Mouse (Mus musculus): ENCODE results near the gene Prkd1. TPM values are rescaled to one million over a fixed set of nuclear protein-coding genes. Genes with fewer than 3 reads are reported as not detected.
"Not testable (repeated sequence)": the region's sequence is repeated elsewhere in the genome, so short reads cannot be mapped to it uniquely, and the experiment has no call there.

Prkd1 gene
- 5.9 and 6.5 TPM in 2 replicates for polyA plus RNA-seq (2014; fragmentation: Nextera tagmentation; extraction: Ambion mirVana)

DNA sequence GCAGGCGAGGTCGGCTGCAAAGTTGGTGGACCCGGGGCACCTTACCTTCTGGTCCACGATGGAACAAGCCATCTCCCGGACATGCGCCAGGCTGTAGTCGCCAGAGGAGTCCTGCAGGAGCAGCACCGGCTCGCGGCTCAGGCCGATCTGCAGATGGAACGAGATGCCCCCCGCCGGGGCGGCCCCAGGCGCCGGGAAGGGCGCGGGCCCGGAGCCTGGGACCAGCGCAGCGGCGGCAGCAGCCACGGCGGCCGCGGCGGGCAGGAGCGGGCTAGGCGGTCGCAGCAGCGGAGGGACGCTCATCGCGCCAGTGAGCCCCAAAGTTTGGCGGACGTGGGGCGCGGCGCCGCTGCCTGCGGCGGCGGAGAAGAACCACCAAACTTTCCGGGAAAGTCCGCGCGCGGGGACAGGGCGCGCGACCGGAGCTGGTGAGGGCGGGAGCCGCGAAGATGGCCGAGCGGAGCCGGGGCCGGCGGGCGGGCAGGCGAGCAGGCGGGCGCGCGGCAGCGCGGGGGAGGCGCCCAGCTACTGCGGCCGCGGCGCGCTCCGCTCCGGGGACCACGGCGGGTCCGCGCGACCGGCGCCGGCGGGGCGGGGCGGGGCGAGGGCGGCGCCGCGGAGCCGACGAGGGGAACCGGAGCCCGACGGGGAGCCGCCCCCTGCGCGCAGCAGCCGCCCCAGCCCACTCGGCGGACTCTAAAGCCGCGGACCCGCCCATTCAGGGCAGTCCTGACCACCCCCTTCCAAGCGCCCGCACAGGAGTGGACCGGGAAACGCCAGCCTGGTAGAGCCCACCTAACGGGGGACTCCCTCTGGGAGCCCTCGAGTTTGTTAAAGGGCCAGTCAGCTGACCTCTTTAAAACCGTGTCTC is at the start of gene Prkd1:
Gene Prkd1, minus strand, starts transcription at position 428 of the 871 bp plus-strand sequence.
- Histone ChIP-seq H3K4me3 (ENCODE audit: low read depth, low read length) (peak within 1 kb of the TSS; percentile 80), H3K36me3 (ENCODE audit: insufficient read depth) (no peaks in the 10 kb centered on the region), H3K9ac (peak within 1 kb of the TSS; percentile 84), H3K27me3 (ENCODE audit: insufficient read depth, low read length) (no peaks in the 10 kb centered on the region), H3K27ac (ENCODE audit: low read depth) (peak within 1 kb of the TSS; percentile 67), H3K4me1 (ENCODE audit: insufficient read depth) (peaks cover 9% of the 10 kb centered on the region; the same call in 1 of the 2 replicates), H3K4me2 (peak within 1 kb of the TSS; percentile 84), H3K9me3 (ENCODE audit: low read depth, low read length) (no peaks in the 10 kb centered on the region)
- under 1% methylated on average over 89 of the region's 114 CpGs for WGBS
- 0 out of 2 replicates have a peak, but pooled peaks have one; percentile 4 for TF ChIP-seq CTCF (IDR thresholded peaks at IDR 0.05; ENCODE audit: low read depth)
- ATAC-seq (ENCODE audit: insufficient read depth) (peak; percentile 97), DNase-seq (peak; percentile 82)

DNA sequence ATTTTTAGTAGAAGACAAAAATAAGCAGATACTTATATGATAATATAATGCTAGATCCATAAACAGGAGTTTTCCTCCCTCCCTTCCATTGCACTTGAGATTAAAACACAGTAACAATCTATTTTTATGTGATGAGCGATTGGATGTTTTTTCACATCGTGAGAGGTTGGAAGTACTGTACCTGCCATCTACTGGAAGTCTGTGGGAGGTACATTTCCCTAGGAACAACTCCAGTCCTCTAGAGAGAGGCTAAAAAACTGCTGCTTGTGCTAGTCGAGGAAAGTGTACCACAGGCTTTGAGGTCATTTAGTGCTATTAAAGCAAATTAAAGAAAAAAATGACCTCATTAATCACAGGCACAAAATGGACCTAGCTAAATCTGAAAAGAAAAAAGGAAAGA is 48.6 kb upstream of the Prkd1 start:
- H3K36me3 ChIP-seq (ENCODE audit: insufficient read depth), result no peaks in the 10 kb centered on the region
- no peak overlapping the region for H3K4me2 ChIP-seq
- H3K4me3 ChIP-seq (ENCODE audit: low read depth, low read length), result no peak overlapping the region
- H3K27ac ChIP-seq (ENCODE audit: low read depth), result no peak overlapping the region
- peak; percentile 66 for TF ChIP-seq CTCF (IDR thresholded peaks at IDR 0.05; ENCODE audit: low read depth)
- no peak overlapping the region for H3K9ac ChIP-seq
- peak; percentile 68 for DNase-seq
- ATAC-seq (ENCODE audit: insufficient read depth), result peak; percentile 42; the same call in 1 of the 2 replicates
- no peaks in the 10 kb centered on the region for H3K27me3 ChIP-seq (ENCODE audit: insufficient read depth, low read length)
- H3K4me1 ChIP-seq (ENCODE audit: insufficient read depth), result no peaks in the 10 kb centered on the region
- 6% methylated on average over 3 of the region's 3 CpGs for WGBS
- no peaks in the 10 kb centered on the region for H3K9me3 ChIP-seq (ENCODE audit: low read depth, low read length)

DNA sequence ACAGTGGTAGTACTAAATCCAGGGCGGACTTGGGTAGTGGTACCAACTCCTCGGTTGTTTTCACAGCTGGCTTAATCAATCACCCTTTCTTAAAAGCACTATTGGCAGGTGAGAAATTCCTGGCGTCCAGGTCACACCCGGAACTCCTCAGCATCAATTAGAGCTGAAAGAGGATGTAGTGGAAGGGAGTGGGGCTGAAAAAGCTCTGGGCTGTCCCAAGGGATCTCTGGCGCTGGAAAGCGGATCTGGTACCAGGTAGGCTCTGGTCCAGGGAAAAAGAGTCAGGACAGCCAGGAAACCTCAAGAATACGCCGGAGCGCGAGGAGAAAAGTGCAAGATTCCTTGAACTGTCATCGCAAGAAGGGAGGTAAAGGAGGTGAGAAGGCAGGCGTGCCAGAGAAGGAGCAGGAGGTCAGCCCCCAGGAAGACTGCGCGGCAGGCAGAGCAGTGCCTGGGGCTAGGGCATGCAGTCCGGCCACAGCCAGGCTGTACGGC is 675 bp downstream of the Prkd1 start:
- Histone ChIP-seq H3K27me3 (ENCODE audit: insufficient read depth, low read length) (no peaks in the 10 kb centered on the region), H3K9me3 (ENCODE audit: low read depth, low read length) (no peaks in the 10 kb centered on the region), H3K4me1 (ENCODE audit: insufficient read depth) (peaks cover 9% of the 10 kb centered on the region; the same call in 1 of the 2 replicates), H3K36me3 (ENCODE audit: insufficient read depth) (no peaks in the 10 kb centered on the region), H3K4me3 (ENCODE audit: low read depth, low read length) (peak overlapping the region; percentile 80), H3K9ac (peak overlapping the region; percentile 84), H3K27ac (ENCODE audit: low read depth) (peak overlapping the region; percentile 67; the same call in 1 of the 2 replicates), H3K4me2 (peak overlapping the region; percentile 84)
- no peak for TF ChIP-seq CTCF (IDR thresholded peaks at IDR 0.05; ENCODE audit: low read depth)
- DNase-seq, result no peak
- ATAC-seq (ENCODE audit: insufficient read depth), result peak; percentile 11
- under 1% methylated on average over 16 of the region's 16 CpGs for WGBS

DNA sequence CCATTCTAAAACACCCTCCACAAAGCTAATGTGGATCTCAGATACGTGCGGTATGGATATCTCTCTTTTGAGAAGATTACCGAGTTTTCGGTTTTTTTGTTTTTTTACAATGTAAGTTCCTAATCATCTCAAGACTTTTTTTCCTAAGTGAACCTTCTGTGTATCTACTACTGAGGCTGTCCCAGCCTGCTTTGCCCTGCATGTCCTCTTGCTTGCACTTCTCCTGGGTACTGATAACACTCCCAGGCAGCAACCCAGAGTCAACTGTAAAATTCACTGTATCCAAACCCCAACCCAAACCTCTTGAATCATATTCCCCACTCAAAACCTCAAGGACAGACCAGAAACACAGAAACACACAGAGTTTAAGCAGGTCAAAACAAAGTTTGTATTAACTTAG is 2.0 kb downstream of the Prkd1 start:
- Histone ChIP-seq H3K9me3 (ENCODE audit: low read depth, low read length) (no peaks in the 10 kb centered on the region), H3K36me3 (ENCODE audit: insufficient read depth) (no peaks in the 10 kb centered on the region), H3K9ac (no peak overlapping the region), H3K4me2 (peak overlapping the region; percentile 84; the same call in 1 of the 2 replicates), H3K27me3 (ENCODE audit: insufficient read depth, low read length) (no peaks in the 10 kb centered on the region), H3K4me3 (ENCODE audit: low read depth, low read length) (no peak overlapping the region), H3K27ac (ENCODE audit: low read depth) (no peak overlapping the region), H3K4me1 (ENCODE audit: insufficient read depth) (peaks cover 9% of the 10 kb centered on the region; the same call in 1 of the 2 replicates)
- 72% methylated on average over 4 of the region's 4 CpGs for WGBS
- DNase-seq (no peak), ATAC-seq (ENCODE audit: insufficient read depth) (no peak)
- TF ChIP-seq CTCF (IDR thresholded peaks at IDR 0.05; ENCODE audit: low read depth), result no peak

DNA sequence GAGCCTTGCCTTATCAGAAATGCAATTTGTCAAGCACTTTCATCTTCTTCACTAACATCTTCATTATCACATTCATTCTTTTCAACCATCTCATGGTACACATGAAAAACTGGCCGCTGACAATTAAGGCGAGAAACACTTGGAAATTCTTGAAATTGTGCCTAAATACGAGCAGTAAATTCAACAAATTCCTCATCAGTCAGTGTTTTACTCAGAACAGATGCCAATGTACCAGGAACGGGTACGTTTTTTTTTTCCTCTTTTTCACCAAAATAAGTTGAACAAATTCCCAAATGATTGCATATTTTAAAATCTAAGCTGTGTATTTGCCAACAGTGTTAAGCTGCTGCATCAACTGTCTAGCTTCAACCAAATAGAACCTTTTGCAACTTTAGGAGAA is 6.2 kb downstream of the Prkd1 start:
- Histone ChIP-seq H3K9me3 (ENCODE audit: low read depth, low read length) (no peaks in the 10 kb centered on the region), H3K27ac (ENCODE audit: low read depth) (no peak overlapping the region), H3K4me1 (ENCODE audit: insufficient read depth) (0 out of 2 replicates have a peak, but pooled peaks cover 6% of the 10 kb centered on the region), H3K4me2 (no peak overlapping the region), H3K36me3 (ENCODE audit: insufficient read depth) (no peaks in the 10 kb centered on the region), H3K4me3 (ENCODE audit: low read depth, low read length) (no peak overlapping the region), H3K27me3 (ENCODE audit: insufficient read depth, low read length) (no peaks in the 10 kb centered on the region), H3K9ac (no peak overlapping the region)
- WGBS, result 50% methylated on average over 5 of the region's 5 CpGs
- TF ChIP-seq CTCF (IDR thresholded peaks at IDR 0.05; ENCODE audit: low read depth), result no peak
- no peak for DNase-seq
- no peak for ATAC-seq (ENCODE audit: insufficient read depth)

DNA sequence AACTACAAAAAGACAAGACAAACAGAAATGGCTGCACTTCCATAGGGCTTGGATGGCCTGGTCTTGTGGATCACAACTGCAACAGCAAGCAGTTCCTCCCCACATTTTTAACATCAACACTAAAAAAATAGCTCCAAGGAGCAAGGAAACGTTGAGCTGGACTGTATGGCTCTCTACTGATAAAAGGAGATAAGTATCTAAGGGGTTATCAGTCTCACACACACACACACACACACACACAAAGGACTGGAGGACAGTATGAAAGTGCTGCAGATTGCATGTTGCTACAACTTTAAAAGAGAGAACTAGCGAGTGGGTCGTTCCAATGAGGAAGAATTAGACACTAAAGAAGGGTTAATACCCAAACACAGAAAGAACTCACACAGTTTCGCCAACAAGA is 8.7 kb downstream of the Prkd1 start:
- no peak for ATAC-seq (ENCODE audit: insufficient read depth)
- TF ChIP-seq CTCF (IDR thresholded peaks at IDR 0.05; ENCODE audit: low read depth), result no peak
- H3K27me3 ChIP-seq (ENCODE audit: insufficient read depth, low read length), result no peaks in the 10 kb centered on the region
- H3K36me3 ChIP-seq (ENCODE audit: insufficient read depth), result no peaks in the 10 kb centered on the region
- no peaks in the 10 kb centered on the region for H3K4me1 ChIP-seq (ENCODE audit: insufficient read depth)
- H3K27ac ChIP-seq (ENCODE audit: low read depth), result no peak overlapping the region
- no peak overlapping the region for H3K9ac ChIP-seq
- DNase-seq, result no peak
- no peaks in the 10 kb centered on the region for H3K9me3 ChIP-seq (ENCODE audit: low read depth, low read length)
- no peak overlapping the region for H3K4me2 ChIP-seq
- 64% methylated on average over 4 of the region's 4 CpGs for WGBS
- H3K4me3 ChIP-seq (ENCODE audit: low read depth, low read length), result no peak overlapping the region

DNA sequence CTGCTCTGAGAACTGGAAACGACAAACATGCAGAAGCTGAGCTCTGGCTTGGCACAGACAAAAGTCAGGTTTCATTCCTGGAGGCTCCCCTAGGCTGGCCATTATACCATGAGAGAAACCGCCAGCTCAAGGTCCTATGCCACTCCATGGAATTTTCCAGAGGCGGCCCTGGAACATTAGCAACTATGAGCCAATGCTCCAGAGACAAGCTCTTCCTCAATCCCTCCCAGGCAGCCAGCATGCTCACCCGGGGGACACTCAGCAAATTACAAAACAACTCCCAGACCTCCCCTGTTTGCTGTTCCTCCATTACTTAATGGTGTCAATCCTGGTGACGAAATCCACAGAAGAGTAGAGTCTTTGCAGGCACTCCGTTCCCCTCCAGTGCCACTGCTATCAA is 14.5 kb downstream of the Prkd1 start:
- no peak overlapping the region for H3K27ac ChIP-seq (ENCODE audit: low read depth)
- H3K9ac ChIP-seq, result no peak overlapping the region
- no peak overlapping the region for H3K4me3 ChIP-seq (ENCODE audit: low read depth, low read length)
- H3K9me3 ChIP-seq (ENCODE audit: low read depth, low read length), result no peaks in the 10 kb centered on the region
- TF ChIP-seq CTCF (IDR thresholded peaks at IDR 0.05; ENCODE audit: low read depth), result no peak
- H3K4me2 ChIP-seq, result no peak overlapping the region
- 59% methylated on average over 6 of the region's 6 CpGs for WGBS
- DNase-seq (no peak), ATAC-seq (ENCODE audit: insufficient read depth) (no peak)
- H3K27me3 ChIP-seq (ENCODE audit: insufficient read depth, low read length), result no peaks in the 10 kb centered on the region
- H3K36me3 ChIP-seq (ENCODE audit: insufficient read depth), result no peaks in the 10 kb centered on the region
- H3K4me1 ChIP-seq (ENCODE audit: insufficient read depth), result no peaks in the 10 kb centered on the region

DNA sequence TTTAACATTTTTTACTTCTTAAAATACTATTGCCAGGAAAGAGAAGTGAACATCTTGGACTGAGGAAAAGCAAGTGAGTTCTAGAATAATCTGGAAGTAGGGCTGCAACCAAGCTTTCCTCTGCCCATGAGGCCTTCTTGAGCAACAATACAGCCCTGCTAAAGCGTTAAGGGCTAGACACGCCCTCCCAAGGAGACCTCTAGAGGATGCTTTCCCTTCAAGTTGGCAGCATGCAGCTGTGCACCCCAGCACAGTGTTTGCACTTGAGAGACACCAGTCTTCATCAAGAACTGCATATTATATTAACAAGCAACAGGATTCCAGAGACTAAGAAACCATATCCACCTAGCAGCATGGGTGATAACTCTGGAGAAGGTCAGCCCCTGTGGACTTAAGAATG is 22.8 kb downstream of the Prkd1 start:
- ATAC-seq (ENCODE audit: insufficient read depth), result not testable (repeated sequence)

More for the DNA sequence above, 22.8 kb downstream of the Prkd1 start:
- H3K9ac ChIP-seq; H3K27ac ChIP-seq (ENCODE audit: low read depth); DNase-seq; H3K27me3 ChIP-seq (ENCODE audit: insufficient read depth, low read length); H3K4me1 ChIP-seq (ENCODE audit: insufficient read depth); H3K4me3 ChIP-seq (ENCODE audit: low read depth, low read length); H3K4me2 ChIP-seq; H3K36me3 ChIP-seq (ENCODE audit: insufficient read depth); H3K9me3 ChIP-seq (ENCODE audit: low read depth, low read length): not testable (repeated sequence)
- WGBS, result 44% methylated on average over 2 of the region's 2 CpGs

Measured in lung, embryonic 14.5 days (tissue).